Mouse (Mus musculus) brain, embryonic 14.5 days (tissue): ENCODE data around the gene Sh3gl1.

Source experiments
- CTCF ChIP-seq: fragments of 200-500 bp; IDR thresholded peaks from 2 replicates; pipeline ENCODE4 v1.5.1; 2012; ENCODE audit warnings: inconsistent platforms, mild to moderate bottlenecking, moderate library complexity, borderline replicate concordance; ENCODE audit not compliant: insufficient read depth, insufficient read length; ENCODE audit errors: extremely low read depth
- POLR2A ChIP-seq: fragments of 200-500 bp; IDR thresholded peaks from 2 replicates; pipeline ENCODE4 v1.6.1; 2012; ENCODE audit warnings: mild to moderate bottlenecking, inconsistent platforms, borderline replicate concordance; ENCODE audit not compliant: poor library complexity, insufficient read depth, insufficient read length, severe bottlenecking; ENCODE audit errors: extremely low read depth

- TF ChIP-seq POLR2A (no peak), CTCF (no peak)
Observed at GRCm38 (mm10) chr17:55977301-55977700, 59.1 kb downstream of the Sh3gl1 start.
